Mouse (Mus musculus): ENCODE results near the gene Med27. TPM values are rescaled to one million over a fixed set of nuclear protein-coding genes. Genes with fewer than 3 reads are reported as not detected.

The Med27 gene
- polyA plus RNA-seq, 1 experiment from 2014 or later, result 48.4 TPM

DNA sequence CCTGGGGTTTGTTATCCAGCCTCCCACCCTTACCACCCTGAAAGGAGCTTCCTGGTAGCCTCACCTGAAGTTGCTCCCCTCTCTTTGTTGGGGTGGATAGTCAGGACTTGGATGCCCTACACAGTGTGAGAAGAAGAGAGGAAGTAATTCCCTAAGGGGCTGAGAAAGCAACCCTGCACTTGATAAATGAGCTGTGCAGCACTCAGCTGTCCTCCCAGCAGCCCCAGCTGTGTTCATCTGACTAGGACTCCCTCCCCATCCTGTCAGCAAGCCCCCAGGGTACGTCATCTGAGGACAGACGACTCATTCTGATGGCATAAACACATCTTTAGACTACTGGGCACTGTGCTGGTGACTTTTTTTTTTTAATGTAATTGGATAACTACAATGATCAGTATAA, 127.3 kb downstream of the Med27 start:
- Histone ChIP-seq H3K36me3 (no peaks in the 10 kb centered on the region), H3K27ac (no peak overlapping the region), H3K4me2 (no peak overlapping the region), H3K4me3 (replicated peaks) (no peak overlapping the region), H3K9ac (replicated peaks) (no peak overlapping the region), H3K27me3 (no peaks in the 10 kb centered on the region), H3K4me1 (replicated peaks) (no peaks in the 10 kb centered on the region), H3K9me3 (no peaks in the 10 kb centered on the region)
- ATAC-seq (ENCODE audit: insufficient number of reproducible peaks, insufficient read depth, low FRiP score, low TSS enrichment, low read depth), result no peak
- 45% methylated on average over 2 of the region's 2 CpGs for WGBS

DNA sequence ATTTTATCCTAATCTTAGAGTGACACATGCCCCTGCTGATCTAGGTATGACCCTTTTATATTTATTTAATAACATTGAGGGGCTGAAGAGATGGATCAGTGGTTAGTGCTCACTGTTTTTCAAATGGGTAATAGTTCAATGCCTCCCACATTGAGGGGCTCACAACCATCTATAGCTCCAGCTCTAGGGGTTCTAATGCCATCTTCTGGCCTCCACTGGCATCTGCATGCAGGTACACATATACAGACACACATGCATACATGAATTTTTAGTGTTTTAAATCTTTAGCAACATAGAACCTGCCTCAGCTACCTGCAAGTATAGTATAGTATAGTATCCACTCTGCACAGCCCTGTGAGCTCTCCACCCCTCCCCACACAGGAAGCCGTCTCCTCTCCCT, 130.1 kb downstream of the Med27 start:
- Histone ChIP-seq H3K27ac (no peak overlapping the region), H3K36me3 (no peaks in the 10 kb centered on the region), H3K4me1 (replicated peaks) (peaks cover 2% of the 10 kb centered on the region; the same call in 1 of the 2 replicates), H3K4me3 (replicated peaks) (no peak overlapping the region), H3K9me3 (no peaks in the 10 kb centered on the region), H3K4me2 (no peak overlapping the region), H3K9ac (replicated peaks) (no peak overlapping the region), H3K27me3 (no peaks in the 10 kb centered on the region)
- WGBS, result 94% methylated on average over 1 of the region's 1 CpGs
- no peak for ATAC-seq (ENCODE audit: insufficient number of reproducible peaks, insufficient read depth, low FRiP score, low TSS enrichment, low read depth)

- H3K27me3 ChIP-seq, result no peaks in the 10 kb centered on the region
- H3K9me3 ChIP-seq, result no peaks in the 10 kb centered on the region
- ATAC-seq (ENCODE audit: insufficient number of reproducible peaks, insufficient read depth, low FRiP score, low TSS enrichment, low read depth), result peak; percentile 66
- H3K27ac ChIP-seq, result peak overlapping the region; percentile 13; the same call in 1 of the 2 replicates
- H3K4me2 ChIP-seq, result no peak overlapping the region
- WGBS, result 46% methylated on average over 8 of the region's 8 CpGs
- no peak overlapping the region for H3K4me3 ChIP-seq (replicated peaks)
- peaks cover 37% of the 10 kb centered on the region for H3K4me1 ChIP-seq (replicated peaks)
- no peak overlapping the region for H3K9ac ChIP-seq (replicated peaks)
- H3K36me3 ChIP-seq, result no peaks in the 10 kb centered on the region
These were observed 135.2 kb downstream of the Med27 start for GRCm38 (mm10) chr2:29481856-29482255.

- no peaks in the 10 kb centered on the region for H3K27me3 ChIP-seq
- H3K9me3 ChIP-seq, result no peaks in the 10 kb centered on the region
- WGBS, result 26% methylated on average over 9 of the region's 9 CpGs
- no peak overlapping the region for H3K9ac ChIP-seq (replicated peaks)
- H3K4me1 ChIP-seq (replicated peaks), result peaks cover 47% of the 10 kb centered on the region
- no peak overlapping the region for H3K4me2 ChIP-seq
- no peak overlapping the region for H3K4me3 ChIP-seq (replicated peaks)
- H3K27ac ChIP-seq, result 0 out of 2 replicates have a peak overlapping the region, but pooled peaks have one; percentile 13
- ATAC-seq (ENCODE audit: insufficient number of reproducible peaks, insufficient read depth, low FRiP score, low TSS enrichment, low read depth), result no peak
- no peaks in the 10 kb centered on the region for H3K36me3 ChIP-seq
These were observed 136.5 kb downstream of the Med27 start for GRCm38 (mm10) chr2:29482979-29483718.

DNA sequence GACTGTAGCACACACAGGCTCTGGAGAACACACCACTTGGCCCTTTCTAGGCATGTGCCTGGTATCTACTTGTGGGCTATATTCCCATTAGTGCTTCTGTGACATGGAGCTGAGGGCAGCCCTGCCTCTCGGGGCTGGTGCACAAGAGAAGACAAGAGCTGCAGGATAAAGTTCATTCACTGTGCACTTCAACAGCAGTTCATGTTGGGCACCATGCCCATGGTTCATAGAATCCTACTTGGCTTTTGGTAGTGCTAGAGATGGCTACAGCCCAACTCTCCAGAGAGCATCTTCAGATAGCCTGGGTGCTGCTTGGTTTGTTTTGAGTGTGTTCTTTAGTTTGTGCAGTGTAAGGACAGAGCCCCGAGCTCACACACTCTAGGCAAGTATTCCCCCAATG, 138.9 kb downstream of the Med27 start:
- Histone ChIP-seq H3K27ac (no peak overlapping the region), H3K4me2 (no peak overlapping the region), H3K4me1 (replicated peaks) (peaks cover 64% of the 10 kb centered on the region), H3K27me3 (no peaks in the 10 kb centered on the region), H3K4me3 (replicated peaks) (no peak overlapping the region), H3K9me3 (no peaks in the 10 kb centered on the region), H3K9ac (replicated peaks) (no peak overlapping the region), H3K36me3 (no peaks in the 10 kb centered on the region)
- 86% methylated on average over 2 of the region's 2 CpGs for WGBS
- no peak for ATAC-seq (ENCODE audit: insufficient number of reproducible peaks, insufficient read depth, low FRiP score, low TSS enrichment, low read depth)

DNA sequence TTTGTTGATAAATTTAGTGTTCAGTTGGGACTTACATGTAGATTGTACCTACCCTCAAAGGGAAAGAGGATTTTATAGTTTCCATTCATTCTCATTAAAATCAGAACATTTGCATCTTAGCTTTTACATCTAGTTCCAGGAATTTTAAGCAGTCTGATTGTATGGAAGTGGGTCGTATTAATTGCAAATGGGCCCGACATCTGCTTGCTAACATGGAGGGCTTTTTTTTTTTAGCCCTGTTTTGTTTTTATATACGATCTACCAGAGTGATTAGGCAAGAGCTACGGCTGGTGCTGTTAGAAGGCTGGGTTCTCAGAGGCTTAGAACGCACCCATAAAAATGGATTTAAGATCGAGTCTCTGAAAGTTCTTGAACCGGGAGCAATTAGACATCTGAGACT, 139.9 kb downstream of the Med27 start:
- Histone ChIP-seq H3K4me3 (replicated peaks) (no peak overlapping the region), H3K4me2 (no peak overlapping the region), H3K9me3 (no peaks in the 10 kb centered on the region), H3K36me3 (no peaks in the 10 kb centered on the region), H3K27ac (no peak overlapping the region), H3K9ac (replicated peaks) (no peak overlapping the region), H3K27me3 (no peaks in the 10 kb centered on the region), H3K4me1 (replicated peaks) (peaks cover 64% of the 10 kb centered on the region)
- WGBS, result 32% methylated on average over 7 of the region's 7 CpGs
- ATAC-seq (ENCODE audit: insufficient number of reproducible peaks, insufficient read depth, low FRiP score, low TSS enrichment, low read depth), result no peak

GRCm38 (mm10) chr2:29487652-29488051, 141.0 kb downstream of the Med27 start:
- peaks cover 52% of the 10 kb centered on the region for H3K4me1 ChIP-seq (replicated peaks)
- 64% methylated on average over 2 of the region's 2 CpGs for WGBS

GRCm38 (mm10) chr2:29488379-29489236, 142.0 kb downstream of the Med27 start:
- H3K27me3 ChIP-seq, result no peaks in the 10 kb centered on the region
- 63% methylated on average over 13 of the region's 13 CpGs for WGBS
- H3K9me3 ChIP-seq, result no peaks in the 10 kb centered on the region
- H3K27ac ChIP-seq, result peak overlapping the region; percentile 35
- no peak for ATAC-seq (ENCODE audit: insufficient number of reproducible peaks, insufficient read depth, low FRiP score, low TSS enrichment, low read depth)
- peaks cover 48% of the 10 kb centered on the region for H3K4me1 ChIP-seq (replicated peaks)
- H3K36me3 ChIP-seq, result no peaks in the 10 kb centered on the region
- H3K4me2 ChIP-seq, result no peak overlapping the region
- no peak overlapping the region for H3K9ac ChIP-seq (replicated peaks)
- H3K4me3 ChIP-seq (replicated peaks), result no peak overlapping the region

More at GRCm38 (mm10) chr2:29487652-29488051, 141.0 kb downstream of the Med27 start:
- H3K27ac ChIP-seq, result no peak overlapping the region
- ATAC-seq (ENCODE audit: insufficient number of reproducible peaks, insufficient read depth, low FRiP score, low TSS enrichment, low read depth), result no peak
- no peaks in the 10 kb centered on the region for H3K9me3 ChIP-seq
- H3K9ac ChIP-seq (replicated peaks), result no peak overlapping the region
- H3K27me3 ChIP-seq, result no peaks in the 10 kb centered on the region
- no peak overlapping the region for H3K4me2 ChIP-seq
- H3K36me3 ChIP-seq, result no peaks in the 10 kb centered on the region
- no peak overlapping the region for H3K4me3 ChIP-seq (replicated peaks)

GRCm38 (mm10) chr2:29491656-29492055, 145.0 kb downstream of the Med27 start:
- 76% methylated on average over 6 of the region's 6 CpGs for WGBS
- Histone ChIP-seq H3K4me2 (no peak overlapping the region), H3K27me3 (no peaks in the 10 kb centered on the region), H3K27ac (no peak overlapping the region), H3K36me3 (no peaks in the 10 kb centered on the region), H3K4me3 (replicated peaks) (no peak overlapping the region), H3K9ac (replicated peaks) (no peak overlapping the region), H3K9me3 (no peaks in the 10 kb centered on the region), H3K4me1 (replicated peaks) (peaks cover 34% of the 10 kb centered on the region)
- no peak for ATAC-seq (ENCODE audit: insufficient number of reproducible peaks, insufficient read depth, low FRiP score, low TSS enrichment, low read depth)

- no peak overlapping the region for H3K4me3 ChIP-seq (replicated peaks)
- no peak overlapping the region for H3K4me2 ChIP-seq
- peaks cover 20% of the 10 kb centered on the region for H3K4me1 ChIP-seq (replicated peaks)
- H3K36me3 ChIP-seq, result no peaks in the 10 kb centered on the region
- H3K27ac ChIP-seq, result no peak overlapping the region
- H3K9me3 ChIP-seq, result no peaks in the 10 kb centered on the region
- no peaks in the 10 kb centered on the region for H3K27me3 ChIP-seq
- H3K9ac ChIP-seq (replicated peaks), result no peak overlapping the region
- ATAC-seq (ENCODE audit: insufficient number of reproducible peaks, insufficient read depth, low FRiP score, low TSS enrichment, low read depth), result no peak
- 49% methylated on average over 9 of the region's 9 CpGs for WGBS
These were observed 146.9 kb downstream of the Med27 start for GRCm38 (mm10) chr2:29493396-29494031.

DNA sequence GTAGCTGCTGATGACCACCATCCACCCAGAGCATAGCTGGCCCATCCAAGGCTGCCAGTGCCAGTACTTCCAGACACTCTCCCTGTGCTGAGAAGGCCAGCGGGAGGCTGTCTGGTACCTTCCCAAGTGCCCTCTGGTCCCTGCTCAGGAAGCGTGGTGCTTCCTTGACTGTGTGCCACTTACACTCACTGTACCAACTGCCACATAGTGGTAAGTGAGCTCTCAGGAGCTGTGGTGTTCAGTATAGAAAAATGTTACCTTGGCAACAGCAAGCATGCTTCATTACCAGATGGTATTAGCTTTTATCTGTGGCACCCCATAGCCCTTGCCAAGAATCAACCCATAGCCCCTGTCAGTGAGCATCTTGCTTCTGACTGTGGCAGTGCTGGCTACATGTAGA, 148.7 kb downstream of the Med27 start:
- H3K4me2 ChIP-seq, result no peak overlapping the region
- 86% methylated on average over 2 of the region's 2 CpGs for WGBS
- no peak overlapping the region for H3K4me3 ChIP-seq (replicated peaks)
- no peak overlapping the region for H3K27ac ChIP-seq
- ATAC-seq (ENCODE audit: insufficient number of reproducible peaks, insufficient read depth, low FRiP score, low TSS enrichment, low read depth), result no peak
- no peaks in the 10 kb centered on the region for H3K36me3 ChIP-seq
- H3K9ac ChIP-seq (replicated peaks), result no peak overlapping the region
- H3K4me1 ChIP-seq (replicated peaks), result peaks cover 5% of the 10 kb centered on the region; the same call in 1 of the 2 replicates
- no peaks in the 10 kb centered on the region for H3K27me3 ChIP-seq
- no peaks in the 10 kb centered on the region for H3K9me3 ChIP-seq
